ENCODE assay signal across 9 mouse cellular contexts in the genomic region with DNA sequence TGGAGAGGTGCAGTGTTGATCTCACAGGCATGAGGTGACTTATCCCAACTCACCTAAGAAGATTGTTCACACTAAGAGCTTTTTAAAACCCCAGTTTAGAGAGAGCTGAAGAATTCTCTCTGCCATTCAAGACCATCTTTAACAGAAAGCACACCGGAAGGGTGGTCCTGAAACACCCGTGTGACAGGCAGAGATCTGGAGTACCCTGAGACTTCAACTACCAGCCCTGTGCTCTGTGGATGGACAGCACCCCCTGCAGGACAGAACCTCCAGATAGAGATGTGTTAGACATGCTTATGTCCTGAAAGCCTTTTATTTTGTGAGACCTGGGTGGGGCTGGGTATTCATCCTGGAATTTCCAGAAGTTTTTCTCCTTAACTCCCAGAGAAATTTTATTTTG. TPM values are rescaled to one million over a fixed set of nuclear protein-coding genes. Genes with fewer than 3 reads are reported as not detected.
DNase-seq lines count a peak whose midpoint lies in the region; TF ChIP-seq lines count a peak whose summit lies in the region.
"Had no signal": no experiment of that assay in that cellular context is flagged by ENCODE, and none has a peak within 500 bp of the region (broad histone marks: within the 10 kb centered on the region; RNA-seq: fewer than 3 reads in every experiment).

No protein-coding gene starts in this region.

- 60% methylated on average over 2 of the region's 2 CpGs for WGBS in heart, adult 2 months
- WGBS in forebrain, embryonic 10.5 days: 66% methylated on average over 2 of the region's 2 CpGs

- no peak overlapping the region for H3K4me3 ChIP-seq in heart, adult 2 months
- no peak overlapping the region for H3K4me3 ChIP-seq in forebrain, embryonic 10.5 days
- H3K4me3 ChIP-seq: embryonic facial prominence, embryonic 12.5 days had no signal

- H3K9ac ChIP-seq in heart, adult 2 months (ENCODE audit: low read depth, low read length): no peak overlapping the region
- H3K9ac ChIP-seq: embryonic facial prominence, embryonic 12.5 days had no signal

- no peaks in the 10 kb centered on the region for H3K4me1 ChIP-seq in heart, adult 2 months (ENCODE audit: control insufficient read depth, insufficient read depth, low read length)
- peaks cover 15% of the 10 kb centered on the region; the same call in 1 of the 2 replicates for H3K4me1 ChIP-seq in forebrain, embryonic 10.5 days
- H3K4me1 ChIP-seq: embryonic facial prominence, embryonic 12.5 days had no signal

- intact Hi-C loops in heart, adult 2 months (cut with DNase I): no loop called here

- TF ChIP-seq EP300 in heart, adult 2 months (IDR thresholded peaks at IDR 0.05; ENCODE audit: insufficient read depth, low read depth, low read length): no peak

- H3K36me3 ChIP-seq in heart, adult 2 months (ENCODE audit: control insufficient read depth, insufficient read depth, low read length): no peaks in the 10 kb centered on the region
- no peaks in the 10 kb centered on the region for H3K36me3 ChIP-seq in forebrain, embryonic 10.5 days (replicated peaks)
- H3K36me3 ChIP-seq: embryonic facial prominence, embryonic 12.5 days had no signal

- H3K9me3 ChIP-seq in forebrain, embryonic 10.5 days: no peaks in the 10 kb centered on the region
- H3K9me3 ChIP-seq: embryonic facial prominence, embryonic 12.5 days had no signal

- H3K27me3 ChIP-seq in heart, adult 2 months (ENCODE audit: control insufficient read depth, insufficient read depth, low read length): no peaks in the 10 kb centered on the region
- no peaks in the 10 kb centered on the region for H3K27me3 ChIP-seq in forebrain, embryonic 10.5 days (ENCODE audit: poor library complexity, severe bottlenecking)
- H3K27me3 ChIP-seq: embryonic facial prominence, embryonic 12.5 days had no signal

- TF ChIP-seq POLR2A in heart, adult 2 months (IDR thresholded peaks at IDR 0.05; ENCODE audit: insufficient read depth, low read depth, low read length): no peak

- H3K27ac ChIP-seq in heart, adult 2 months: no peak overlapping the region
- H3K27ac ChIP-seq in forebrain, embryonic 10.5 days: no peak overlapping the region
- H3K27ac ChIP-seq: embryonic facial prominence, embryonic 12.5 days had no signal

- peak; percentile 57 for TF ChIP-seq CTCF in heart, adult 2 months (IDR thresholded peaks at IDR 0.05)

- no peak for DNase-seq in heart, adult 2 months
- no peak for DNase-seq in heart, adult 8-10 months (ENCODE audit: low spot score)
- peak; percentile 24 for DNase-seq in urinary bladder, postnatal 14 days (ENCODE audit: low spot score)
- DNase-seq in urinary bladder, postnatal 4 days (ENCODE audit: low spot score in 2 of 2): no peak
- peak; percentile 55 for DNase-seq in embryo, embryonic 10 days (ENCODE audit: low spot score)
- peak; percentile 67 for DNase-seq in retina, embryonic 14.5 days (ENCODE audit: low spot score)
- no peak for DNase-seq in ovary, postnatal 14 days (ENCODE audit: low spot score)
- DNase-seq in forebrain, embryonic 10.5 days (ENCODE audit: extremely low spot score, low spot score): no peak

- H3K79me2 ChIP-seq in heart, adult 2 months (replicated peaks; ENCODE audit: control insufficient read depth, insufficient read depth, low read length): no peaks in the 10 kb centered on the region

RNA-seq across cellular contexts. Expression of a gene that starts 23.6 kb away (rescaled TPM):
- under 1 TPM in 1 of 2 experiments, not detected in 1; 0.14 TPM for total RNA-seq in heart, adult 2 months (2021)
- 0.41 and 0.84 TPM in 2 replicates for polyA plus RNA-seq in heart, adult 2 months (2012; rRNA removed)
- not detected for total RNA-seq in heart, adult 8-10 months (2022)
- polyA plus RNA-seq in forebrain, embryonic 10.5 days (2016; fragmentation: Nextera tagmentation; extraction: Ambion mirVana): 0.60 and 1.1 TPM in 2 replicates

RNA-seq across cellular contexts. Expression of a gene that starts 34.9 kb away (rescaled TPM):
- total RNA-seq in heart, adult 2 months (2021): 1 to 10 TPM; 2.6 to 2.8 TPM
- 13.6 and 15.8 TPM in 2 replicates for polyA plus RNA-seq in heart, adult 2 months (2012; rRNA removed)
- total RNA-seq in heart, adult 8-10 months (2022): 1 to 10 TPM; 2.7 to 3.6 (median 3.1) TPM
- polyA plus RNA-seq in forebrain, embryonic 10.5 days (2016; fragmentation: Nextera tagmentation; extraction: Ambion mirVana): 2.9 and 3.5 TPM in 2 replicates

Comparison
In these comparisons a context has a peak if more than half of its experiments do, and no peak if none do; other contexts are left out.
1. DNase-seq: peak in urinary bladder, postnatal 14 days (single experiment), embryo, embryonic 10 days (single experiment) and retina, embryonic 14.5 days (single experiment); none in heart, adult 2 months (0 of 2), heart, adult 8-10 months (single experiment), urinary bladder, postnatal 4 days (0 of 2), ovary, postnatal 14 days (single experiment) and forebrain, embryonic 10.5 days (single experiment).